Mouse (Mus musculus): Measurements from ENCODE around the gene Vgll3. TPM values are rescaled to one million over a fixed set of nuclear protein-coding genes. Genes with fewer than 3 reads are reported as not detected.
A peak's percentile ranks its signal among the peaks of the same experiment; 100 is the strongest.

The Vgll3 gene
- 31.1 and 34.7 TPM in 2 replicates for polyA plus RNA-seq (2011; ENCODE audit: insufficient read depth, insufficient read length, low read depth, missing spikeins)

DNA sequence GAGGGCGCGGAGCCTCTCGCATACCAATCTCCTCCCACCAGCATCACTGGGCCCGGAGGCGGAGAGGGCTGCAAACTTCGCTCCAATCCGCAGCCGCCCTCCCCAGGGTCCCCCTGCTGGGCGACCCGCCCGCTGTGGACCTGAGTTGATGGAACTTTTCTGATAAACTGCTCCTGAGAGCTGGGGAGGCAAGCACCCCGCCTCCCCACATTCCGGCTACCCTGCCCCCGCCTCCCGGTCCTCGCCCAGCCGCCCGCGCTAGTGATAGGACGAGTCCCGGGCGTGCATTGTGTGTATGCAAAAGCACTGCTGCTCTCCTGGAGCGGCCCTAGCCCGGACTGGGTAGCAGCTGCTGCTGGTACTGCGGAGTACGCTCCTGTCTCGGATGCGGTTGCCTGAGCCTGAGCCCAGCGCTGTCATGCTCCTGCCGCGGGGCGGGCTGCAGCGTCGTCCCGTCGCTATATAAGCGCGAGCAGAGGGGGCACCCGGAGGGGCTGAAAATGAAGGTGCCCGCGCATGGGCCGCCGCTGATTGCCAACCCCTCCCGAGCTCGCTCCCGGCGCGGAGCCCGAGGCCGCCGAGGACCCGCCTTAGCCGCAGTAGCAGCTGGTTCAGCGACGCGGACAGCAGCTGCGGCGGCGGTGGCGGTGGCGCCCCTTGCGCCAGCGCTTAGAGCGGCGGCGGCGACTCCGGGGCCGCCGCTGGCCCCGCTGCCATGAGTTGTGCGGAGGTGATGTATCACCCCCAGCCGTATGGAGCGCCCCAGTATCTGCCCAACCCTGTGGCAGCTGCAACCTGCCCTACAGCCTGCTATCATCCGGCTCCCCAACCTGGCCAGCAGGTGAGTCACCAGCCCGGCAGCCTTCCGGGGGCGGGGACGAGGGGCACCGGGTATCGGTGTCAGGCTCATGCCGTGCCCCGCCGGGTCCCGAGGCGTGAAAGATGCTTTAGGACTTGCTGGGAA, at the start of gene Vgll3:
Gene Vgll3 (plus strand): TSS at position 340 of the 964 bp plus-strand sequence.
- TF ChIP-seq CTCF (IDR thresholded peaks at IDR 0.05; ENCODE audit: low read depth, low read length) (no peak), POLR2A (IDR thresholded peaks at IDR 0.05; ENCODE audit: insufficient read depth, low read length) (no peak), EP300 (IDR thresholded peaks at IDR 0.05; ENCODE audit: insufficient read depth, low read depth, low read length) (no peak)
- peak within 1 kb of the TSS; percentile 56 for H3K27ac ChIP-seq (ENCODE audit: insufficient read depth, low read length)
- peak within 1 kb of the TSS; percentile 27 for H3K9ac ChIP-seq (ENCODE audit: low read depth, poor library complexity, severe bottlenecking)

DNA sequence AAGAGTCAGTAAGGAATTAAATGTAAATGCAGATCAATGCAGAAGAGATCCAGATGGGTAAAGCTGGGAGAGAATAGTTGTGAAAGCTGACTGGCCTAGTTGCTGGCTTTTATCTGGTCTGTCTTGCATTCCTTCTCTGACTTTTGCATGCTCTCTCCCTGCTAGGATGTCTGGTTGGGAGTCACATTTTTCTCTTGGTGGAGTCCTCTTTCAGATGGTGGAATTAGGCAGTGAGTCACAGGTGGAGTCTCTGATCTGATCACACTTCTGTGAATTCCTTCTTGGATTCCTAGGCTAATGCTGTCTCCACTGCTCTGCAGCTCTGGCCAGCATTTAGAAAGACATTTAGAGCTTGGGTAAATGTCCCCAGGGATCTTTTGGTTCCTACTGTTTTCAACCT, 49.1 kb upstream of the Vgll3 start:
- Histone ChIP-seq H3K4me1 (ENCODE audit: control insufficient read depth, insufficient read depth, low read length) (no peaks in the 10 kb centered on the region), H3K36me3 (ENCODE audit: control insufficient read depth, insufficient read depth, low read length, poor library complexity, severe bottlenecking) (no peaks in the 10 kb centered on the region), H3K27ac (ENCODE audit: insufficient read depth, low read length) (0 out of 2 replicates have a peak overlapping the region, but pooled peaks have one; percentile 36), H3K4me3 (ENCODE audit: low read depth, low read length) (no peak overlapping the region), H3K9ac (ENCODE audit: low read depth, poor library complexity, severe bottlenecking) (no peak overlapping the region), H3K27me3 (ENCODE audit: control insufficient read depth, insufficient read depth, low read length, poor library complexity, severe bottlenecking) (no peaks in the 10 kb centered on the region), H3K9me3 (replicated peaks; ENCODE audit: control insufficient read depth, insufficient read depth, low read length, poor library complexity, severe bottlenecking) (peaks cover 2% of the 10 kb centered on the region; the same call in 1 of the 2 replicates)
- no peak for TF ChIP-seq CTCF (IDR thresholded peaks at IDR 0.05; ENCODE audit: low read depth, low read length)
- TF ChIP-seq EP300 (IDR thresholded peaks at IDR 0.05; ENCODE audit: insufficient read depth, low read depth, low read length), result no peak
- TF ChIP-seq POLR2A (IDR thresholded peaks at IDR 0.05; ENCODE audit: insufficient read depth, low read length), result no peak

More for the DNA sequence above, at the start of gene Vgll3:
- Histone ChIP-seq H3K4me1 (ENCODE audit: control insufficient read depth, insufficient read depth, low read length) (no peaks in the 10 kb centered on the region), H3K36me3 (ENCODE audit: control insufficient read depth, insufficient read depth, low read length, poor library complexity, severe bottlenecking) (no peaks in the 10 kb centered on the region), H3K27me3 (ENCODE audit: control insufficient read depth, insufficient read depth, low read length, poor library complexity, severe bottlenecking) (no peaks in the 10 kb centered on the region; the same call in none of the 2 replicates), H3K4me3 (ENCODE audit: low read depth, low read length) (peak within 1 kb of the TSS; percentile 79), H3K9me3 (replicated peaks; ENCODE audit: control insufficient read depth, insufficient read depth, low read length, poor library complexity, severe bottlenecking) (no peaks in the 10 kb centered on the region)

DNA sequence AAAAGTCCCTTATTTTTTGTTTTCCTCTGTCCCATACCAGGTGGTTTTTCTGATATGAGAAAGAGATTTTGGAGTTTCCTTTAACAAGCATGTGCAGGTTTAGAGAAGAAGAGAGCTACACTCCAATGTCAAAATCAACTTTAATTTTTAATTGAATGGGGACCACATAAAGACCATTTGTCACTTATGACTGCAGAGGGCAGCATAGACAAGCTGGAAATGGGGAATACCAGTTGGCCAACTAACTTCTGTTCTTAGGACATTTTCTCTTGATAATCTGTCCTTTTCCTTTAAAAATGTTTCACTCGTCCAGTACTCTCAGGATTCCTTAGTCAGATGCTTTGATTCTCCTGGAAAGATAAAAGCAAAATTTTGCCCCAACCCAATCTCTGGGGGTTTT, 29.1 kb upstream of the Vgll3 start:
- no peak for TF ChIP-seq CTCF (IDR thresholded peaks at IDR 0.05; ENCODE audit: low read depth, low read length)
- TF ChIP-seq POLR2A (IDR thresholded peaks at IDR 0.05; ENCODE audit: insufficient read depth, low read length), result no peak
- TF ChIP-seq EP300 (IDR thresholded peaks at IDR 0.05; ENCODE audit: insufficient read depth, low read depth, low read length), result no peak
- H3K4me3 ChIP-seq (ENCODE audit: low read depth, low read length), result no peak overlapping the region
- H3K4me1 ChIP-seq (ENCODE audit: control insufficient read depth, insufficient read depth, low read length), result no peaks in the 10 kb centered on the region
- H3K27me3 ChIP-seq (ENCODE audit: control insufficient read depth, insufficient read depth, low read length, poor library complexity, severe bottlenecking), result no peaks in the 10 kb centered on the region
- no peaks in the 10 kb centered on the region for H3K36me3 ChIP-seq (ENCODE audit: control insufficient read depth, insufficient read depth, low read length, poor library complexity, severe bottlenecking)
- H3K9ac ChIP-seq (ENCODE audit: low read depth, poor library complexity, severe bottlenecking), result no peak overlapping the region
- H3K9me3 ChIP-seq (replicated peaks; ENCODE audit: control insufficient read depth, insufficient read depth, low read length, poor library complexity, severe bottlenecking), result peaks cover 4% of the 10 kb centered on the region
- no peak overlapping the region for H3K27ac ChIP-seq (ENCODE audit: insufficient read depth, low read length)

DNA sequence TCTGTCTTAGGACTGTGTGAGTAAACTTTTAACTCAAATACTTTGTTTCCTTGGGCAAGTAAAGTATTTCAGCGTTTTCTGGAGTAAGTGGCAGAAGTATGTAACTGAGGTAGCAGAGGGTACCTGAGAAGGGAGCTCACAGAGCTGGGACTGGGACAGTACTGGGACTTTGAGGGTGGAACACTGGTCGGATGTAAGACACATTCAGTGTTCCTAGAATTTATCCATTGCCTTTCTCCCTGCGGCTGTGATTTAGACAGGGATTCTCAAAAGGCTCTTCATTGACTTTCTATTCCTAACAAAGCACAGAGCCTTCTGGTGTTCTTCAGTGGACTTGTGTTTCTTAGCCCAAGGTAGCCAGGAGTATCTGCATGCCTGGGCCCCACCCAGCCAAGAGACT, 1.0 kb downstream of the Vgll3 start:
- H3K27me3 ChIP-seq (ENCODE audit: control insufficient read depth, insufficient read depth, low read length, poor library complexity, severe bottlenecking), result no peaks in the 10 kb centered on the region; the same call in none of the 2 replicates

GRCm38 (mm10) chr16:65818779-65819178, 3.7 kb downstream of the Vgll3 start:
- Histone ChIP-seq H3K4me1 (ENCODE audit: control insufficient read depth, insufficient read depth, low read length) (no peaks in the 10 kb centered on the region), H3K27me3 (ENCODE audit: control insufficient read depth, insufficient read depth, low read length, poor library complexity, severe bottlenecking) (no peaks in the 10 kb centered on the region; the same call in none of the 2 replicates), H3K4me3 (ENCODE audit: low read depth, low read length) (no peak overlapping the region), H3K9ac (ENCODE audit: low read depth, poor library complexity, severe bottlenecking) (no peak overlapping the region), H3K36me3 (ENCODE audit: control insufficient read depth, insufficient read depth, low read length, poor library complexity, severe bottlenecking) (no peaks in the 10 kb centered on the region), H3K27ac (ENCODE audit: insufficient read depth, low read length) (no peak overlapping the region), H3K9me3 (replicated peaks; ENCODE audit: control insufficient read depth, insufficient read depth, low read length, poor library complexity, severe bottlenecking) (no peaks in the 10 kb centered on the region)
- no peak for TF ChIP-seq EP300 (IDR thresholded peaks at IDR 0.05; ENCODE audit: insufficient read depth, low read depth, low read length)
- no peak for TF ChIP-seq CTCF (IDR thresholded peaks at IDR 0.05; ENCODE audit: low read depth, low read length)
- TF ChIP-seq POLR2A (IDR thresholded peaks at IDR 0.05; ENCODE audit: insufficient read depth, low read length), result no peak

More for the DNA sequence above, 1.0 kb downstream of the Vgll3 start:
- Histone ChIP-seq H3K36me3 (ENCODE audit: control insufficient read depth, insufficient read depth, low read length, poor library complexity, severe bottlenecking) (no peaks in the 10 kb centered on the region), H3K27ac (ENCODE audit: insufficient read depth, low read length) (no peak overlapping the region), H3K9ac (ENCODE audit: low read depth, poor library complexity, severe bottlenecking) (peak overlapping the region; percentile 27), H3K4me1 (ENCODE audit: control insufficient read depth, insufficient read depth, low read length) (no peaks in the 10 kb centered on the region), H3K9me3 (replicated peaks; ENCODE audit: control insufficient read depth, insufficient read depth, low read length, poor library complexity, severe bottlenecking) (no peaks in the 10 kb centered on the region), H3K4me3 (ENCODE audit: low read depth, low read length) (peak overlapping the region; percentile 79)
- TF ChIP-seq CTCF (IDR thresholded peaks at IDR 0.05; ENCODE audit: low read depth, low read length) (no peak), POLR2A (IDR thresholded peaks at IDR 0.05; ENCODE audit: insufficient read depth, low read length) (no peak)

- Histone ChIP-seq H3K4me1 (ENCODE audit: control insufficient read depth, insufficient read depth, low read length) (no peaks in the 10 kb centered on the region), H3K27ac (ENCODE audit: insufficient read depth, low read length) (no peak overlapping the region), H3K9ac (ENCODE audit: low read depth, poor library complexity, severe bottlenecking) (no peak overlapping the region), H3K36me3 (ENCODE audit: control insufficient read depth, insufficient read depth, low read length, poor library complexity, severe bottlenecking) (no peaks in the 10 kb centered on the region), H3K4me3 (ENCODE audit: low read depth, low read length) (no peak overlapping the region), H3K9me3 (replicated peaks; ENCODE audit: control insufficient read depth, insufficient read depth, low read length, poor library complexity, severe bottlenecking) (no peaks in the 10 kb centered on the region), H3K27me3 (ENCODE audit: control insufficient read depth, insufficient read depth, low read length, poor library complexity, severe bottlenecking) (no peaks in the 10 kb centered on the region; the same call in none of the 2 replicates)
- TF ChIP-seq EP300 (IDR thresholded peaks at IDR 0.05; ENCODE audit: insufficient read depth, low read depth, low read length) (no peak), CTCF (IDR thresholded peaks at IDR 0.05; ENCODE audit: low read depth, low read length) (no peak), POLR2A (IDR thresholded peaks at IDR 0.05; ENCODE audit: insufficient read depth, low read length) (no peak)
These were observed 5.7 kb downstream of the Vgll3 start for GRCm38 (mm10) chr16:65820803-65821202.
